Mouse (Mus musculus): ENCODE measurements at regions not wholly inside any gene's neighbourhood (a gene's known extent, or its start where the extent isn't known, plus 50 kb on each side); places are given as distances from the start of the nearest gene placed in this dataset.

- no peak for TF ChIP-seq MAZ (IDR thresholded peaks at IDR 0.05; ENCODE audit: low read depth, low read length)
- no peak for TF ChIP-seq ZMIZ1 (IDR thresholded peaks at IDR 0.05; ENCODE audit: low read depth, low read length)
- TF ChIP-seq TBP (IDR thresholded peaks at IDR 0.05; ENCODE audit: low read depth, low read length) = no peak
- TF ChIP-seq MYB (IDR thresholded peaks at IDR 0.05; ENCODE audit: low read depth, low read length) = no peak
- TF ChIP-seq NELFE (IDR thresholded peaks at IDR 0.05; ENCODE audit: low read depth, low read length) = no peak
- no peak for TF ChIP-seq MEF2A (IDR thresholded peaks at IDR 0.05; ENCODE audit: extremely low read depth, insufficient replicate concordance, low read depth, low read length, poor library complexity, severe bottlenecking)
- TF ChIP-seq POLR2AphosphoS5 (IDR thresholded peaks at IDR 0.05; ENCODE audit: borderline replicate concordance, low read depth, low read length) = no peak
- TF ChIP-seq ZC3H11A (IDR thresholded peaks at IDR 0.05; ENCODE audit: low read depth, low read length) = no peak
Observed at GRCm38 (mm10) chr4:58663628-58664205, 110.0 kb upstream of the Lpar1 start.

Measured in MEL (cell line).